Mouse (Mus musculus) layer of hippocampus, postnatal 14 days (tissue): Measurements from ENCODE around the gene Hoxa1. TPM values are rescaled to one million over a fixed set of nuclear protein-coding genes. Genes with fewer than 3 reads are reported as not detected.

Experiments
- DNase-seq, 2 experiments: peaks; one replicate each; pipeline ENCODE4 v3.0.0; 2021 to 2022; ENCODE audit warnings: low spot score in 2 of 2, mixed read lengths in 1 of 2
- total RNA-seq, 2 experiments: library from RNA; stranded (reverse); gene quantifications; 2 replicates each; pipeline ENCODE4 v1.2.3; 2021

The Hoxa1 gene
- total RNA-seq, 2 experiments from 2014 or later, result not detected

GRCm38 (mm10) chr6:52171938-52172337 lies 13.8 kb upstream of the Hoxa1 start:
- no peak for DNase-seq

GRCm38 (mm10) chr6:52171331-52171730 lies 13.2 kb upstream of the Hoxa1 start:
- no peak for DNase-seq

DNA sequence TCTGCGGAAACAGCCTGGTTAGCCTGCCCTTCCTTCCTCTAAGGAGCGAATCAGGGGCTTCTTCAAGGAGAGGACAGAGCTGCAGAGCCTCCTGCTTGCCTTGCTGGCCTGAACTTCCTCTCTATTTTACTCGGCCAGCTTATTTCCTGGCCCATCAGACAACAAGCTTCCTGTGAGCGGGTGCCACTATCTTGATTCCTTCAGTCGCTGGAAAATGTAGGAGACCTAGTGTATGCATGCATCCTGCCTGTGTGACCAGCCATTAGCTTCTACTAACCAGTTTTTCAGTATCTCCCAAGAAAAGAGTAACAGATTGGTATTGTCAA lies 12.7 kb upstream of the Hoxa1 start:
- no peak for DNase-seq

DNA sequence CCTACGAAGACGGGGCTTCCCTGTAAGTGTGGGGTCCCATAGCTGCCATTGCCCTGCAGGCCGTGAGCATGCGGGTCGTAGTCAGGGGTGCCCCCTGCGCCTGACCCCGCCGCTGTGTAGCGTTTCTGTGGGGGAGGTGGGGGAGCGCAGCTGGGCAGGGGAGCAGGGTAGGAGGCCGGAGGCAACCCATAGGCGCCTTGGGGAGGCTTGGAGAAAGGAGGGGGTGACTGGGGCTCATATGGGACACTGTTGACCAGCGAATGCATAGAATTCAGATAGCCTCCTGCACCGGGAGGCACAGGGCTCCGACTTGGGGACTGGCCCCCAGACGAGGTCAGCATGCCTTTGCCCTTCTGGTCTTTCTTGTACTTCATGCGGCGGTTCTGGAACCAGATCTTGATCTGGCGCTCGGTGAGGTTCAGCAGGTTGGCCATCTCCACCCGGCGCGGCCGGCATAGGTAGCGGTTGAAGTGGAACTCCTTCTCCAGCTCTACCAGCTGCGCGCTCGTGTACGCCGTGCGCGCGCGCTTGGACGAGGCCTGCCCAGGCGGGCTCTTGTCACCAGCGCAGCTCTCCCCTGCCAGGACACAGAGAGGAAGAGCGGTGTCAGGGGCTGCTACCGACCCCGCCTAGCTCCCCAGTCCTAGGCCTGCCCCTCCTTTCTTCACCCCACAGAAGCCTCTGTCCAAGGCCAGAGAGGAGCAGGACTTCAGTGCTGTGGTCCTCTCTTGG lies 12.2 kb upstream of the Hoxa1 start:
- no peak for DNase-seq

- DNase-seq, result no peak
Measured at GRCm38 (mm10) chr6:52169499-52170165, 11.5 kb upstream of the Hoxa1 start.

- DNase-seq, result no peak
Measured at GRCm38 (mm10) chr6:52168191-52169055, 10.3 kb upstream of the Hoxa1 start.

GRCm38 (mm10) chr6:52167736-52168161 lies 9.6 kb upstream of the Hoxa1 start:
- DNase-seq, result no peak

- no peak for DNase-seq
Measured at GRCm38 (mm10) chr6:52167176-52167575, 9.1 kb upstream of the Hoxa1 start.

GRCm38 (mm10) chr6:52166431-52167077 lies 8.4 kb upstream of the Hoxa1 start:
- no peak for DNase-seq

GRCm38 (mm10) chr6:52165441-52166370 lies 7.6 kb upstream of the Hoxa1 start:
- no peak for DNase-seq

- DNase-seq, result no peak
Measured at GRCm38 (mm10) chr6:52164626-52165440, 6.7 kb upstream of the Hoxa1 start, which contains the start of gene Hoxa2. TSS of gene Hoxa2 (minus strand) at chr6:52164831.

GRCm38 (mm10) chr6:52164051-52164625 lies 6.0 kb upstream of the Hoxa1 start:
- DNase-seq, result no peak

DNA sequence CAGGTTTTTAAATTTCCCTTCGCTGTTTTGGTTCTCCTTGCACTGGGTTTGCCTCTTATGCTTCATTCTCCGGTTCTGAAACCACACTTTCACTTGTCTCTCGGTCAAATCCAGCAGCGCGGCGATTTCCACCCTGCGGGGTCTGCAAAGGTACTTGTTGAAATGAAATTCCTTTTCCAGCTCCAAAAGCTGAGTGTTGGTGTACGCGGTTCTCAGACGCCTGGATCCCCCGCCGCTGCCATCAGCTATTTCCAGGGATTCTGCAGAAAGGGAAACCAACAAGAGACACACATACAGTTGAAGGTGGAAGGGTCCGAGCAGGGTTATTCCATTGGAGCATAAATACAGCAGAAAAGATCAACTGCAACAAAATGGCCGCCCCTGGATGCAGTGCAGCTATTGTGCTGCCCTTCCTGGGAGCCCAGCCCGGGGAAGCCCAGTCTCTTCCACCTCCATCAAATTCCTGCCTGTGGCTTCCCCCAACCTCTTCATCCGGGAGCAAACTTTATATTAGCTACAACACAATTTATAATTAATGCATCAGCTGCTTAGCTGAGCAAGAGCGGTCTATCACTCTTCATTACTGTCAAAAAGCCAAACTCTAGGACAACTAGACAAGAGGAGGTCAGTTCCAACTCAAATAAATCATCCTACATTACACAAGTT lies 5.4 kb upstream of the Hoxa1 start:
- no peak for DNase-seq

DNA sequence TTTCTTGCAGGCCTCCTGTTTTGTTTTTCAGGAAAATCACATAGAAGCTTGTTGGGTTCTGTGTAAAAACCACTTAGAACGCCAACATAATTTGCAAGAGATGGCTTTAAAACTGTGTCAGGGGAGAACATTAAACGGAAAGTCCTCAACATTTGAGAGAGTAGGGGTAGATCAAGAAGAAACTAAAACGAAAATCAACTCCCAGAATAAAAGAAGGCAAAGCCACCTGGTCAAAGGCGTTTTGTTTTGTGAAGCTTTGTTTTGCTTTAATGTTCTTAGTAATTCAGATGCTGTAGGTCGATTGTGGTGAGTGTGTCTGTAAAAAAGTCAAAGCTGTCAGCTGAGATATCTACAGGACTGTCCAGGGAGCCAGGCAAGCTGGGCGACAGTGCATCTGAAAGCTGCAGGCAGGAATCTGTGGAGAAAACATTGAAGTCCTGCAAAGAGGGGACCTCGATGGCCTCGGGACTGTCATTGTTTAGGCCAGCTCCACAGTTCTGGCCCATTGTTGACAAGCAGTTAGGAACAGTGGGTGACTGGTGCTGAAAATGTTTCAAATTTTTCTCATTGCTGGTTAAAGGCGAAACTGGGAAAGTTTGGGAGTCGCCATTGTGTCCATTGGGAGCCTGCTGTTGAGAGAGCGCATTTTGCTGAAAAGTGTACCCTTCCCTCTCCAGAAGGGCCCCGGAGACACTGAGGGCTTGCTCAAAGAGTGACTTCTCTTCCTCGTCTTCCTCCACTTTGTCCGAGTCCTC lies 4.7 kb upstream of the Hoxa1 start:
- DNase-seq, result no peak

DNA sequence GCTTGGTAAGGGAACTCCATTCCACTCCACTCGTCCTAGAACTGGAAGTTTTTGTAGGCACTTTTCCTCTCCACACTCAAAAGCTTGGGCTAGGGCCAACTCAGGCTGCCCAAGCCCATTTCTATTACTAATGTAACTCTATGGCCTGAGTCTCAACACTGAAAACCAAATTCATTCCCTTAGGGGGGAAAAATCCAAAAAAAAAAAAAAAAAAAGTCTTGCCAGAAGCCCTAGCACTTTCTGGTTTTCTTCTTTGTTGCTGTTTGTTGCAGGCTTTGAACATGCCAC lies 3.9 kb upstream of the Hoxa1 start:
- DNase-seq, result no peak

- no peak for DNase-seq
Measured at GRCm38 (mm10) chr6:52161336-52162092, 3.4 kb upstream of the Hoxa1 start.
